Mouse (Mus musculus) forebrain, embryonic 16.5 days (tissue): Measurements from ENCODE around the gene Acsl5. TPM values are rescaled to one million over a fixed set of nuclear protein-coding genes. Genes with fewer than 3 reads are reported as not detected.
A peak's percentile ranks its signal among the peaks of the same experiment; 100 is the strongest.

Experiments
- ATAC-seq: fragments of 200-750 bp; cut with Nextera tagmentation; 2 replicates; pipeline ENCODE4 v1.8.0; 2017; ENCODE audit warnings: mild to moderate bottlenecking, moderate library complexity
- H3K27ac ChIP-seq: fragments of 300-500 bp; sonication (generic); 2 replicates; pipeline ENCODE4 v1.5.1; 2014; ENCODE audit warnings: low read length, control low read depth
- H3K27me3 ChIP-seq: fragments of 300-500 bp; sonication (generic); replicated peaks from 2 replicates; pipeline ENCODE4 v1.6.1; 2014; ENCODE audit warnings: low read length; ENCODE audit not compliant: control insufficient read depth, insufficient read depth
- H3K36me3 ChIP-seq: fragments of 300-500 bp; sonication (generic); 2 replicates; pipeline ENCODE4 v1.6.1; 2014; ENCODE audit not compliant: control insufficient read depth, insufficient read depth
- H3K4me1 ChIP-seq: fragments of 300-500 bp; sonication (generic); replicated peaks from 2 replicates; pipeline ENCODE4 v1.6.1; 2014; ENCODE audit warnings: low read length; ENCODE audit not compliant: control insufficient read depth, insufficient read depth
- H3K4me2 ChIP-seq: fragments of 300-500 bp; sonication (generic); 2 replicates; pipeline ENCODE4 v1.6.1; 2014; ENCODE audit warnings: mild to moderate bottlenecking, low read length, control low read depth
- H3K4me3 ChIP-seq: fragments of 300-500 bp; sonication (generic); replicated peaks from 2 replicates; pipeline ENCODE4 v1.5.1; 2014; ENCODE audit warnings: mild to moderate bottlenecking, low read length, control low read depth
- H3K9ac ChIP-seq: fragments of 300-500 bp; sonication (generic); replicated peaks from 2 replicates; pipeline ENCODE4 v1.6.1; 2014; ENCODE audit warnings: low read depth, low read length, control low read depth
- H3K9me3 ChIP-seq: fragments of 300-500 bp; sonication (generic); 2 replicates; pipeline ENCODE4 v1.6.1; 2016; ENCODE audit warnings: low read length; ENCODE audit not compliant: control insufficient read depth
- WGBS: fragments of 180-500 bp; shearing (Covaris S2); extraction: QIAGEN DNeasy Blood & Tissue Kit; methylation state at CpG from one replicate; pipeline ENCODE4 v1.1.7; 2014; 5-methylcytosine and 5-hydroxymethylcytosine counted together
- polyA plus RNA-seq: library from polyadenylated mRNA; unstranded; fragments of >200 nt; fragmentation: Nextera tagmentation; extraction: Ambion mirVana; gene quantifications from 2 replicates; pipeline ENCODE4 v1.2.1, GENCODE M21; 2015

Acsl5 gene
- polyA plus RNA-seq, result 13.4 and 15.8 TPM in 2 replicates

- H3K27ac ChIP-seq, result no peak within 1 kb of the TSS
- no peak within 1 kb of the TSS for H3K9ac ChIP-seq
- H3K4me1 ChIP-seq, result peaks cover 9% of the 10 kb centered on the region
- H3K36me3 ChIP-seq, result no peaks in the 10 kb centered on the region
- H3K9me3 ChIP-seq, result no peaks in the 10 kb centered on the region
- H3K4me3 ChIP-seq, result no peak within 1 kb of the TSS
- H3K27me3 ChIP-seq, result no peaks in the 10 kb centered on the region
- no peak within 1 kb of the TSS for H3K4me2 ChIP-seq
- WGBS, result 96% methylated on average over 9 of the region's 9 CpGs
- no peak for ATAC-seq
These were observed at the start of gene Acsl5 for GRCm38 (mm10) chr19:55251383-55252124. Gene Acsl5 (plus strand): TSS chr19:55251938.

GRCm38 (mm10) chr19:55206482-55207138 is 45.1 kb upstream of the Acsl5 start:
- peak; percentile 65 for ATAC-seq
- H3K27ac ChIP-seq, result no peak overlapping the region
- no peak overlapping the region for H3K9ac ChIP-seq
- H3K9me3 ChIP-seq, result no peaks in the 10 kb centered on the region
- no peaks in the 10 kb centered on the region for H3K27me3 ChIP-seq
- H3K4me1 ChIP-seq, result no peaks in the 10 kb centered on the region
- no peak overlapping the region for H3K4me3 ChIP-seq
- WGBS, result 36% methylated on average over 8 of the region's 8 CpGs
- no peaks in the 10 kb centered on the region for H3K36me3 ChIP-seq
- no peak overlapping the region for H3K4me2 ChIP-seq

- Histone ChIP-seq H3K4me3 (no peak overlapping the region), H3K4me2 (no peak overlapping the region), H3K9ac (no peak overlapping the region), H3K27me3 (no peaks in the 10 kb centered on the region), H3K36me3 (no peaks in the 10 kb centered on the region), H3K9me3 (no peaks in the 10 kb centered on the region), H3K4me1 (no peaks in the 10 kb centered on the region), H3K27ac (no peak overlapping the region)
- ATAC-seq, result 0 out of 2 replicates have a peak, but pooled peaks have one; percentile 37
- WGBS, result 57% methylated on average over 6 of the region's 6 CpGs
These were observed 44.5 kb upstream of the Acsl5 start for GRCm38 (mm10) chr19:55207205-55207604.

- no peak for ATAC-seq
- Histone ChIP-seq H3K9ac (no peak overlapping the region), H3K9me3 (no peaks in the 10 kb centered on the region), H3K27ac (no peak overlapping the region), H3K4me2 (no peak overlapping the region), H3K36me3 (no peaks in the 10 kb centered on the region), H3K4me3 (no peak overlapping the region), H3K4me1 (no peaks in the 10 kb centered on the region), H3K27me3 (no peaks in the 10 kb centered on the region)
- WGBS, result 73% methylated on average over 25 of the region's 25 CpGs
These were observed 43.8 kb upstream of the Acsl5 start for GRCm38 (mm10) chr19:55207746-55208538.

- no peak overlapping the region for H3K9ac ChIP-seq
- no peaks in the 10 kb centered on the region for H3K36me3 ChIP-seq
- H3K9me3 ChIP-seq, result no peaks in the 10 kb centered on the region
- WGBS, result 72% methylated on average over 4 of the region's 4 CpGs
- no peak overlapping the region for H3K4me2 ChIP-seq
- H3K4me3 ChIP-seq, result no peak overlapping the region
- H3K27ac ChIP-seq, result no peak overlapping the region
- H3K4me1 ChIP-seq, result no peaks in the 10 kb centered on the region
- no peaks in the 10 kb centered on the region for H3K27me3 ChIP-seq
- no peak for ATAC-seq
These were observed 43.1 kb upstream of the Acsl5 start for GRCm38 (mm10) chr19:55208654-55209053.

GRCm38 (mm10) chr19:55209084-55209483 is 42.7 kb upstream of the Acsl5 start:
- WGBS, result 84% methylated on average over 3 of the region's 3 CpGs
- Histone ChIP-seq H3K9ac (no peak overlapping the region), H3K4me2 (no peak overlapping the region), H3K4me1 (no peaks in the 10 kb centered on the region), H3K4me3 (no peak overlapping the region), H3K27ac (no peak overlapping the region), H3K27me3 (no peaks in the 10 kb centered on the region), H3K36me3 (no peaks in the 10 kb centered on the region), H3K9me3 (no peaks in the 10 kb centered on the region)
- no peak for ATAC-seq

- no peak for ATAC-seq
- Histone ChIP-seq H3K27me3 (no peaks in the 10 kb centered on the region), H3K36me3 (no peaks in the 10 kb centered on the region), H3K9ac (no peak overlapping the region), H3K4me3 (no peak overlapping the region), H3K4me1 (no peaks in the 10 kb centered on the region), H3K9me3 (no peaks in the 10 kb centered on the region), H3K27ac (no peak overlapping the region), H3K4me2 (no peak overlapping the region)
- WGBS, result 93% methylated on average over 1 of the region's 1 CpGs
These were observed 40.0 kb upstream of the Acsl5 start for GRCm38 (mm10) chr19:55211698-55212097.

- H3K36me3 ChIP-seq, result no peaks in the 10 kb centered on the region
- no peaks in the 10 kb centered on the region for H3K9me3 ChIP-seq
- 86% methylated on average over 12 of the region's 12 CpGs for WGBS
- H3K4me2 ChIP-seq, result no peak overlapping the region
- no peak for ATAC-seq
- H3K27ac ChIP-seq, result no peak overlapping the region
- H3K27me3 ChIP-seq, result no peaks in the 10 kb centered on the region
- peaks cover 3% of the 10 kb centered on the region for H3K4me1 ChIP-seq
- H3K9ac ChIP-seq, result no peak overlapping the region
- no peak overlapping the region for H3K4me3 ChIP-seq
These were observed 38.0 kb upstream of the Acsl5 start for GRCm38 (mm10) chr19:55213617-55214340.

- 93% methylated on average over 4 of the region's 4 CpGs for WGBS
- no peak overlapping the region for H3K27ac ChIP-seq
- H3K9me3 ChIP-seq, result no peaks in the 10 kb centered on the region
- H3K27me3 ChIP-seq, result no peaks in the 10 kb centered on the region
- H3K36me3 ChIP-seq, result no peaks in the 10 kb centered on the region
- no peak overlapping the region for H3K4me2 ChIP-seq
- peaks cover 7% of the 10 kb centered on the region for H3K4me1 ChIP-seq
- H3K9ac ChIP-seq, result no peak overlapping the region
- H3K4me3 ChIP-seq, result no peak overlapping the region
- no peak for ATAC-seq
These were observed 34.9 kb upstream of the Acsl5 start for GRCm38 (mm10) chr19:55216876-55217275.
